ENCODE assay signal across 9 mouse cellular contexts in the genomic region with DNA sequence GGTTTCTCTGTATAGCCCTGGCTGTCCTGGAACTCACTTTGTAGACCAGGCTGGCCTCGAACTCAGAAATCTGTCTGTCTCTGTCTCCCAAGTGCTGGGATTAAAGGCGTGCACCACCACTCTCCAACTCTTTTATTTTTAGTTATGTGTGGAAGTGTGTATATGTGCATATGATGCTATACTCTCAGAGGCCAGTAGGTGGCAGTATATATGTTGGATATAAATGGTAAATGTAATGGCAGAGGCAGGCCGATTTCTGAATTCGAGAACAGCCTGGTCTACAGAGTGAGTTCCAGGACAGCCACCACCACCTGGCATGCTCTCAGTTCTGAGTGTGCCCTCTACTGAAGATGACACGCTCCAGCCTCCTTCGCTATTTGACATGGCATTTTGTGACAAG.
DNase-seq lines count a peak whose midpoint lies in the region; ATAC-seq lines count a peak whose summit lies in the region.
"Had no signal": no experiment of that assay in that cellular context is flagged by ENCODE, and none has a peak within 500 bp of the region (broad histone marks: within the 10 kb centered on the region; RNA-seq: fewer than 3 reads in every experiment).

No protein-coding gene starts in this region.

- H3K4me1 ChIP-seq in forebrain, embryonic 10.5 days, result no peaks in the 10 kb centered on the region
- no peaks in the 10 kb centered on the region for H3K4me1 ChIP-seq in limb, embryonic 10.5 days

- no peaks in the 10 kb centered on the region for H3K36me3 ChIP-seq in forebrain, embryonic 10.5 days (replicated peaks)
- H3K36me3 ChIP-seq in limb, embryonic 10.5 days, result no peaks in the 10 kb centered on the region

- 88% methylated on average over 6 of the region's 6 CpGs for WGBS in forebrain, embryonic 10.5 days
- WGBS in limb, embryonic 10.5 days, result 79% methylated on average over 6 of the region's 6 CpGs

- no peak overlapping the region for H3K4me3 ChIP-seq in forebrain, embryonic 10.5 days
- H3K4me3 ChIP-seq in limb, embryonic 10.5 days, result no peak overlapping the region

- H3K27me3 ChIP-seq in forebrain, embryonic 10.5 days (ENCODE audit: poor library complexity, severe bottlenecking), result no peaks in the 10 kb centered on the region
- no peaks in the 10 kb centered on the region for H3K27me3 ChIP-seq in limb, embryonic 10.5 days (ENCODE audit: low read depth, poor library complexity, severe bottlenecking)

- DNase-seq in kidney, postnatal 14 days, result peak; percentile 6
- DNase-seq in kidney, adult 8-10 months, result no peak
- peak; percentile 26 for DNase-seq in A20 (ENCODE audit: low read depth, low spot score)
- peak; percentile 28 for DNase-seq in MEL-GATA-1-ER (ENCODE audit: extremely low read depth, low read depth)
- no peak for DNase-seq in forebrain, embryonic 10.5 days (ENCODE audit: extremely low spot score, low spot score)
- no peak for DNase-seq in right cerebral cortex, postnatal 4 days
- no peak for DNase-seq in limb, embryonic 10.5 days (ENCODE audit: low spot score)

- H3K9me3 ChIP-seq in forebrain, embryonic 10.5 days, result no peaks in the 10 kb centered on the region
- no peaks in the 10 kb centered on the region for H3K9me3 ChIP-seq in limb, embryonic 10.5 days (replicated peaks)

- no peak overlapping the region for H3K27ac ChIP-seq in forebrain, embryonic 10.5 days
- no peak overlapping the region for H3K27ac ChIP-seq in limb, embryonic 10.5 days

- ATAC-seq in megakaryocyte, adult 5-6 weeks (ENCODE audit: poor library complexity, severe bottlenecking), result peak; percentile 86
- ATAC-seq: midbrain, embryonic 16.5 days had no signal

Comparison
In these comparisons a context has a peak if more than half of its experiments do, and no peak if none do; other contexts are left out.
1. DNase-seq: peak in kidney, postnatal 14 days (single experiment), A20 (single experiment) and MEL-GATA-1-ER (single experiment); none in kidney, adult 8-10 months (0 of 2), forebrain, embryonic 10.5 days (single experiment), right cerebral cortex, postnatal 4 days (single experiment) and limb, embryonic 10.5 days (single experiment).